Mouse (Mus musculus) forebrain, embryonic 10.5 days (tissue): ENCODE data around the gene Mogat1. TPM values are rescaled to one million over a fixed set of nuclear protein-coding genes. Genes with fewer than 3 reads are reported as not detected.
"Not testable (repeated sequence)": the region's sequence is repeated elsewhere in the genome, so short reads cannot be mapped to it uniquely, and the experiment has no call there.

ENCODE experiments used
- DNase-seq: peaks from one replicate; pipeline ENCODE4 v3.0.0-alpha.2; 2017; ENCODE audit warnings: low spot score; ENCODE audit errors: extremely low spot score
- H3K27ac ChIP-seq: fragments of 300-500 bp; sonication (generic); 2 replicates; pipeline ENCODE4 v1.5.1; 2016; ENCODE audit warnings: mild to moderate bottlenecking
- H3K27me3 ChIP-seq: fragments of 300-500 bp; sonication (generic); 2 replicates; pipeline ENCODE4 v1.6.1; 2016; ENCODE audit warnings: mild to moderate bottlenecking; ENCODE audit not compliant: poor library complexity, severe bottlenecking
- H3K36me3 ChIP-seq: fragments of 300-500 bp; sonication (generic); replicated peaks from 2 replicates; pipeline ENCODE4 v1.6.1; 2016; ENCODE audit warnings: mild to moderate bottlenecking, moderate library complexity
- H3K4me1 ChIP-seq: fragments of 300-500 bp; sonication (generic); 2 replicates; pipeline ENCODE4 v1.6.1; 2016
- H3K4me3 ChIP-seq: fragments of 300-500 bp; sonication (generic); 2 replicates; pipeline ENCODE4 v1.5.1; 2016; ENCODE audit warnings: mild to moderate bottlenecking, moderate library complexity
- H3K9me3 ChIP-seq: fragments of 300-500 bp; sonication (generic); 2 replicates; pipeline ENCODE4 v1.6.1; 2016; ENCODE audit warnings: mild to moderate bottlenecking, moderate library complexity
- WGBS: fragments of 180-500 bp; shearing (Covaris S2); methylation state at CpG from one replicate; pipeline ENCODE4 v1.1.7; 2016; 5-methylcytosine and 5-hydroxymethylcytosine counted together
- polyA plus RNA-seq: library from polyadenylated mRNA; unstranded; fragments of >200 nt; fragmentation: Nextera tagmentation; extraction: Ambion mirVana; gene quantifications from 2 replicates; pipeline ENCODE4 v1.2.1, GENCODE M21; 2016

Mogat1 gene
- polyA plus RNA-seq, 1 experiment from 2014 or later = 0.87 TPM

- H3K27me3 ChIP-seq, DNase-seq, H3K27ac ChIP-seq, H3K36me3 ChIP-seq, H3K9me3 ChIP-seq, H3K4me3 ChIP-seq: not testable (repeated sequence)
- H3K4me1 ChIP-seq = peaks cover 10% of the 10 kb centered on the region
- whole genome bisulfite sequencing = 72% methylated on average over 1 of the region's 1 CpGs
Observed at GRCm38 (mm10) chr1:78543631-78544030, 32.8 kb downstream of the Mogat1 start.

- Histone ChIP-seq H3K36me3 (no peaks in the 10 kb centered on the region), H3K4me1 (0 out of 2 replicates have a peak, but pooled peaks cover 3% of the 10 kb centered on the region), H3K27ac (no peak overlapping the region), H3K9me3 (no peaks in the 10 kb centered on the region), H3K4me3 (no peak overlapping the region), H3K27me3 (no peaks in the 10 kb centered on the region)
- no peak for DNase-seq
- WGBS = 89% methylated on average over 9 of the region's 9 CpGs
Observed at GRCm38 (mm10) chr1:78546258-78546657, 35.5 kb downstream of the Mogat1 start.

GRCm38 (mm10) chr1:78548961-78549360, 38.2 kb downstream of the Mogat1 start:
- Histone ChIP-seq H3K9me3 (no peaks in the 10 kb centered on the region), H3K4me1 (0 out of 2 replicates have a peak, but pooled peaks cover 3% of the 10 kb centered on the region), H3K4me3 (no peak overlapping the region), H3K27ac (no peak overlapping the region), H3K27me3 (no peaks in the 10 kb centered on the region), H3K36me3 (no peaks in the 10 kb centered on the region)
- DNase-seq = no peak
- 47% methylated on average over 6 of the region's 6 CpGs for WGBS

- no peak for DNase-seq
- Histone ChIP-seq H3K4me3 (no peak overlapping the region), H3K27me3 (no peaks in the 10 kb centered on the region), H3K27ac (no peak overlapping the region), H3K36me3 (no peaks in the 10 kb centered on the region), H3K4me1 (0 out of 2 replicates have a peak, but pooled peaks cover under 1% of the 10 kb centered on the region), H3K9me3 (peaks cover 11% of the 10 kb centered on the region)
- 86% methylated on average over 8 of the region's 8 CpGs for WGBS
Observed at GRCm38 (mm10) chr1:78554012-78554666, 43.3 kb downstream of the Mogat1 start.

GRCm38 (mm10) chr1:78566963-78567362, 56.2 kb downstream of the Mogat1 start:
- H3K27me3 ChIP-seq = peaks cover 47% of the 10 kb centered on the region
- 57% methylated on average over 2 of the region's 2 CpGs for WGBS
- DNase-seq = no peak
- no peak overlapping the region for H3K4me3 ChIP-seq
- H3K27ac ChIP-seq = no peak overlapping the region
- peaks cover 19% of the 10 kb centered on the region for H3K4me1 ChIP-seq
- no peaks in the 10 kb centered on the region for H3K36me3 ChIP-seq
- H3K9me3 ChIP-seq = peaks cover 9% of the 10 kb centered on the region

- 9% methylated on average over 6 of the region's 6 CpGs for WGBS
- peaks cover 19% of the 10 kb centered on the region for H3K4me1 ChIP-seq
- no peak overlapping the region for H3K4me3 ChIP-seq
- no peak for DNase-seq
- peaks cover 9% of the 10 kb centered on the region for H3K9me3 ChIP-seq
- no peaks in the 10 kb centered on the region for H3K36me3 ChIP-seq
- peaks cover 52% of the 10 kb centered on the region for H3K27me3 ChIP-seq
- no peak overlapping the region for H3K27ac ChIP-seq
Observed at GRCm38 (mm10) chr1:78567421-78567820, 56.6 kb downstream of the Mogat1 start.

GRCm38 (mm10) chr1:78567834-78568507, 57.2 kb downstream of the Mogat1 start:
- H3K36me3 ChIP-seq = no peaks in the 10 kb centered on the region
- 26% methylated on average over 8 of the region's 8 CpGs for WGBS
- H3K27ac ChIP-seq = no peak overlapping the region
- H3K4me1 ChIP-seq = peaks cover 19% of the 10 kb centered on the region
- DNase-seq = no peak
- H3K4me3 ChIP-seq = no peak overlapping the region
- H3K9me3 ChIP-seq = peaks cover 9% of the 10 kb centered on the region
- peaks cover 57% of the 10 kb centered on the region for H3K27me3 ChIP-seq

- Histone ChIP-seq H3K36me3 (no peaks in the 10 kb centered on the region), H3K4me1 (peaks cover 19% of the 10 kb centered on the region), H3K9me3 (peaks cover 9% of the 10 kb centered on the region), H3K27me3 (peaks cover 63% of the 10 kb centered on the region), H3K4me3 (no peak overlapping the region), H3K27ac (no peak overlapping the region)
- DNase-seq = no peak
- WGBS = 84% methylated on average over 5 of the region's 5 CpGs
Observed at GRCm38 (mm10) chr1:78569617-78570016, 58.8 kb downstream of the Mogat1 start.

GRCm38 (mm10) chr1:78585080-78585479, 74.3 kb downstream of the Mogat1 start:
- WGBS = 92% methylated on average over 2 of the region's 2 CpGs

GRCm38 (mm10) chr1:78586986-78587385, 76.2 kb downstream of the Mogat1 start:
- no peaks in the 10 kb centered on the region for H3K9me3 ChIP-seq
- peaks cover 12% of the 10 kb centered on the region for H3K4me1 ChIP-seq
- no peak for DNase-seq
- H3K27ac ChIP-seq = no peak overlapping the region
- WGBS = 61% methylated on average over 4 of the region's 4 CpGs
- no peaks in the 10 kb centered on the region for H3K36me3 ChIP-seq
- H3K27me3 ChIP-seq = peaks cover 3% of the 10 kb centered on the region; the same call in 1 of the 2 replicates
- no peak overlapping the region for H3K4me3 ChIP-seq

More at GRCm38 (mm10) chr1:78585080-78585479, 74.3 kb downstream of the Mogat1 start:
- Histone ChIP-seq H3K9me3 (no peaks in the 10 kb centered on the region), H3K27ac (no peak overlapping the region), H3K27me3 (no peaks in the 10 kb centered on the region), H3K4me3 (no peak overlapping the region), H3K4me1 (peaks cover 12% of the 10 kb centered on the region), H3K36me3 (no peaks in the 10 kb centered on the region)
- DNase-seq = no peak

Other genes with a start within 250 kb of the Mogat1 start
- 5.9 and 7.5 TPM in 2 replicates for gene Sgpp2, start 200.6 kb upstream of the Mogat1 start, polyA plus RNA-seq
- gene Farsb, start 22.1 kb upstream of the Mogat1 start, polyA plus RNA-seq = 154 TPM in 2 replicates
- gene BC035947, start 1.2 kb downstream of the Mogat1 start, polyA plus RNA-seq = 0.21 and 0.37 TPM in 2 replicates
- 83.5 and 88.8 TPM in 2 replicates for gene Acsl3, start 146.8 kb downstream of the Mogat1 start, polyA plus RNA-seq
- 4.0 and 4.1 TPM in 2 replicates for gene Utp14b, start 147.0 kb downstream of the Mogat1 start, polyA plus RNA-seq